Comparison of ENCODE assay signal across 8 mouse cellular contexts in genomic region chr7:45560843-45561623, GRCm38 (mm10). TPM values are rescaled to one million over a fixed set of nuclear protein-coding genes. Genes with fewer than 3 reads are reported as not detected.
DNase-seq lines count a peak whose midpoint lies in the region; ATAC-seq and TF ChIP-seq lines count a peak whose summit lies in the region.

No protein-coding gene starts in this region.

- in situ Hi-C loops in ES-E14 (cut with MboI; ENCODE audit: low sequenced_read_pairs in 2 of 2, unreplicated experiment in 2 of 2) = no loop called here

- H3K4me2 ChIP-seq in lung, embryonic 15.5 days = peak overlapping the region; percentile 36

- peak overlapping the region; percentile 47 to 64 for H3K4me3 ChIP-seq in ES-E14 (ENCODE audit: insufficient read depth in 1 of 2, low read depth in 1 of 2, low read length in 2 of 2, poor library complexity in 1 of 2, severe bottlenecking in 1 of 2)
- no peak overlapping the region for H3K4me3 ChIP-seq in lung, embryonic 15.5 days

- peaks cover 10 to 19% of the 10 kb centered on the region in 2 experiments; a peak in 3 of 4 replicates for H3K4me1 ChIP-seq in ES-E14 (ENCODE audit: control insufficient read depth in 2 of 2, insufficient read depth in 2 of 2, low read length in 2 of 2, poor library complexity in 1 of 2)
- peaks cover 23% of the 10 kb centered on the region for H3K4me1 ChIP-seq in lung, embryonic 15.5 days

- H3K9ac ChIP-seq in ES-E14 (ENCODE audit: insufficient read depth, low read depth, low read length, poor library complexity, severe bottlenecking) = peak overlapping the region; percentile 72
- 0 out of 2 replicates have a peak overlapping the region, but pooled peaks have one; percentile 5 for H3K9ac ChIP-seq in lung, embryonic 15.5 days

- H3K27ac ChIP-seq in ES-E14 (ENCODE audit: insufficient read depth, low read depth, low read length, poor library complexity, severe bottlenecking) = peak overlapping the region; percentile 98
- H3K27ac ChIP-seq in lung, embryonic 15.5 days = no peak overlapping the region

- 15% methylated on average over 17 of the region's 17 CpGs for WGBS in lung, embryonic 15.5 days

- no peaks in the 10 kb centered on the region for H3K27me3 ChIP-seq in lung, embryonic 15.5 days

- peaks cover 12% of the 10 kb centered on the region for H3K36me3 ChIP-seq in ES-E14 (ENCODE audit: control insufficient read depth, insufficient read depth, low read length, poor library complexity, severe bottlenecking)
- no peaks in the 10 kb centered on the region for H3K36me3 ChIP-seq in lung, embryonic 15.5 days

- H3K9me3 ChIP-seq in ES-E14 (ENCODE audit: control insufficient read depth, insufficient read depth, low read depth, low read length) = no peaks in the 10 kb centered on the region
- no peaks in the 10 kb centered on the region for H3K9me3 ChIP-seq in lung, embryonic 15.5 days

- no peak for DNase-seq in ES-E14 (ENCODE audit: low read depth, low spot score)
- DNase-seq in cerebellum, adult 18-20 months = peak; percentile 83
- DNase-seq in forelimb bud, embryonic 11.5 days (ENCODE audit: low read depth, low spot score) = peak; percentile 78
- DNase-seq in heart, postnatal 4 days = peak; percentile 87
- DNase-seq in layer of hippocampus, adult 8-10 months (ENCODE audit: low spot score in 2 of 2) = peak; percentile 45 to 69
- DNase-seq in ovary, adult 18-20 months (ENCODE audit: low spot score) = peak; percentile 48
- DNase-seq in thymus, postnatal 25 days = peak; percentile 87

- no peak for ATAC-seq in lung, embryonic 15.5 days (ENCODE audit: borderline replicate concordance, extremely low read depth, low FRiP score, low TSS enrichment)

TF ChIP-seq in ES-E14, 5 proteins besides CTCF, POLR2A, EP300 and RAD21:
- TF ChIP-seq ZC3H11A (IDR thresholded peaks at IDR 0.05; ENCODE audit: borderline replicate concordance, low read depth, low read length) = peak; percentile 65; the same call in 1 of the 2 replicates
- no peak for TF ChIP-seq HCFC1 (IDR thresholded peaks at IDR 0.05; ENCODE audit: borderline replicate concordance, insufficient read depth, low read length)
- no peak for TF ChIP-seq MAFK (IDR thresholded peaks at IDR 0.05; ENCODE audit: insufficient read depth, low read depth, low read length)
- TF ChIP-seq ZNF384 (IDR thresholded peaks at IDR 0.05; ENCODE audit: low read depth, low read length) = no peak

RNA-seq across cellular contexts. Expression of gene Hsd17b14, which starts 6.3 kb away (rescaled TPM):
- 32.5 and 33.0 TPM in 2 replicates for total RNA-seq in ES-E14 (2012; rRNA removed)
- under 1 TPM in 1 of 2 experiments, not detected in 1; 0.20 TPM for total RNA-seq in heart, postnatal 4 days (2021)
- not detected for total RNA-seq in layer of hippocampus, adult 8-10 months (2022)
- 1.5 and 1.7 TPM in 2 replicates for polyA plus RNA-seq in lung, embryonic 15.5 days (2015; fragmentation: Nextera tagmentation; extraction: Ambion mirVana)

RNA-seq across cellular contexts. Expression of gene Bcat2, which starts 8.9 kb away (rescaled TPM):
- 60.3 and 87.7 TPM in 2 replicates for total RNA-seq in ES-E14 (2012; rRNA removed)
- total RNA-seq in heart, postnatal 4 days (2021) = 10 to 100 TPM; 56.1 to 64.7 TPM
- 10 to 100 TPM; 23.2 to 33.0 (median 29.9) TPM for total RNA-seq in layer of hippocampus, adult 8-10 months (2022)
- polyA plus RNA-seq in lung, embryonic 15.5 days (2015; fragmentation: Nextera tagmentation; extraction: Ambion mirVana) = 57.7 and 62.5 TPM in 2 replicates

RNA-seq across cellular contexts. Expression of gene Plekha4, which starts 34.9 kb away (rescaled TPM):
- total RNA-seq in ES-E14 (2012; rRNA removed) = 17.8 and 20.2 TPM in 2 replicates
- total RNA-seq in heart, postnatal 4 days (2021) = 1 to 10 TPM; 3.6 to 4.0 TPM
- total RNA-seq in layer of hippocampus, adult 8-10 months (2022) = 1 to 10 TPM in 3 of 4 experiments, under 1 TPM in 1; 0.80 to 1.9 (median 1.5) TPM
- 2.2 and 3.3 TPM in 2 replicates for polyA plus RNA-seq in lung, embryonic 15.5 days (2015; fragmentation: Nextera tagmentation; extraction: Ambion mirVana)

RNA-seq across cellular contexts. Expression of gene Ppp1r15a, which starts 35.0 kb away (rescaled TPM):
- 31.4 and 37.9 TPM in 2 replicates for total RNA-seq in ES-E14 (2012; rRNA removed)
- 10 to 100 TPM; 40.7 to 42.1 TPM for total RNA-seq in heart, postnatal 4 days (2021)
- 10 to 100 TPM; 15.2 to 24.6 (median 19.0) TPM for total RNA-seq in layer of hippocampus, adult 8-10 months (2022)
- polyA plus RNA-seq in lung, embryonic 15.5 days (2015; fragmentation: Nextera tagmentation; extraction: Ambion mirVana) = 21.9 and 22.9 TPM in 2 replicates

RNA-seq across cellular contexts. Expression of gene Nucb1, which starts 50.8 kb away (rescaled TPM):
- total RNA-seq in ES-E14 (2012; rRNA removed) = 131 and 178 TPM in 2 replicates
- 100 to 1,000 TPM; 121 to 131 TPM for total RNA-seq in heart, postnatal 4 days (2021)
- 100 to 1,000 TPM; 101 to 135 (median 117) TPM for total RNA-seq in layer of hippocampus, adult 8-10 months (2022)
- 230 and 238 TPM in 2 replicates for polyA plus RNA-seq in lung, embryonic 15.5 days (2015; fragmentation: Nextera tagmentation; extraction: Ambion mirVana)

Comparison
In these comparisons a context has a peak if more than half of its experiments do, and no peak if none do; other contexts are left out.
1. RNA of gene Hsd17b14, which starts 6.3 kb away (total RNA-seq): 32.5 to 33.0 TPM in ES-E14; 0.20 TPM in heart, postnatal 4 days and not detected in layer of hippocampus, adult 8-10 months; every median in the first group is over 10 times any median in the second.